Mouse (Mus musculus): Measurements from ENCODE around the gene Pcca.
A peak's percentile ranks its signal among the peaks of the same experiment; 100 is the strongest.

Gene Pcca

GRCm38 (mm10) chr14:122534017-122534924, at the start of gene Pcca:
Gene Pcca (plus strand): TSS chr14:122534324.
- peak; percentile 97 for DNase-seq (ENCODE audit: low read depth, low spot score)

- DNase-seq (ENCODE audit: low read depth, low spot score), result no peak
Observed at GRCm38 (mm10) chr14:122484458-122484843, 49.7 kb upstream of the Pcca start.

- DNase-seq (ENCODE audit: low read depth, low spot score), result no peak
Observed at GRCm38 (mm10) chr14:122484844-122485551, 49.1 kb upstream of the Pcca start.

GRCm38 (mm10) chr14:122485635-122486181, 48.4 kb upstream of the Pcca start:
- DNase-seq (ENCODE audit: low read depth, low spot score), result no peak

GRCm38 (mm10) chr14:122486611-122487010, 47.5 kb upstream of the Pcca start:
- DNase-seq (ENCODE audit: low read depth, low spot score), result no peak

GRCm38 (mm10) chr14:122487366-122487765, 46.8 kb upstream of the Pcca start:
- no peak for DNase-seq (ENCODE audit: low read depth, low spot score)

GRCm38 (mm10) chr14:122489041-122489440, 45.1 kb upstream of the Pcca start:
- DNase-seq (ENCODE audit: low read depth, low spot score), result no peak

- no peak for DNase-seq (ENCODE audit: low read depth, low spot score)
Observed at GRCm38 (mm10) chr14:122489686-122490414, 44.3 kb upstream of the Pcca start.

GRCm38 (mm10) chr14:122490441-122491328, 43.4 kb upstream of the Pcca start, which contains the start of gene Gm10837:
Gene Gm10837 (plus strand): TSS chr14:122490586.
- DNase-seq (ENCODE audit: low read depth, low spot score), result no peak

- no peak for DNase-seq (ENCODE audit: low read depth, low spot score)
Observed at GRCm38 (mm10) chr14:122491521-122491920, 42.6 kb upstream of the Pcca start.

GRCm38 (mm10) chr14:122492015-122492414, 42.1 kb upstream of the Pcca start:
- no peak for DNase-seq (ENCODE audit: low read depth, low spot score)

GRCm38 (mm10) chr14:122509058-122509457, 25.1 kb upstream of the Pcca start:
- DNase-seq (ENCODE audit: low read depth, low spot score), result no peak

- no peak for DNase-seq (ENCODE audit: low read depth, low spot score)
Observed at GRCm38 (mm10) chr14:122511519-122511918, 22.6 kb upstream of the Pcca start.

GRCm38 (mm10) chr14:122513511-122514036, 20.6 kb upstream of the Pcca start:
- no peak for DNase-seq (ENCODE audit: low read depth, low spot score)

GRCm38 (mm10) chr14:122528475-122528874, 5.6 kb upstream of the Pcca start:
- no peak for DNase-seq (ENCODE audit: low read depth, low spot score)

- no peak for DNase-seq (ENCODE audit: low read depth, low spot score)
Observed at GRCm38 (mm10) chr14:122535986-122536385, 1.9 kb downstream of the Pcca start.

GRCm38 (mm10) chr14:122548421-122548820, 14.3 kb downstream of the Pcca start:
- DNase-seq (ENCODE audit: low read depth, low spot score), result no peak

- no peak for DNase-seq (ENCODE audit: low read depth, low spot score)
Observed at GRCm38 (mm10) chr14:122548905-122549304, 14.8 kb downstream of the Pcca start.

GRCm38 (mm10) chr14:122552761-122553445, 18.8 kb downstream of the Pcca start:
- no peak for DNase-seq (ENCODE audit: low read depth, low spot score)

GRCm38 (mm10) chr14:122557353-122557752, 23.2 kb downstream of the Pcca start:
- no peak for DNase-seq (ENCODE audit: low read depth, low spot score)
